Comparison of ENCODE assay signal across 8 mouse cellular contexts in the genomic region with DNA sequence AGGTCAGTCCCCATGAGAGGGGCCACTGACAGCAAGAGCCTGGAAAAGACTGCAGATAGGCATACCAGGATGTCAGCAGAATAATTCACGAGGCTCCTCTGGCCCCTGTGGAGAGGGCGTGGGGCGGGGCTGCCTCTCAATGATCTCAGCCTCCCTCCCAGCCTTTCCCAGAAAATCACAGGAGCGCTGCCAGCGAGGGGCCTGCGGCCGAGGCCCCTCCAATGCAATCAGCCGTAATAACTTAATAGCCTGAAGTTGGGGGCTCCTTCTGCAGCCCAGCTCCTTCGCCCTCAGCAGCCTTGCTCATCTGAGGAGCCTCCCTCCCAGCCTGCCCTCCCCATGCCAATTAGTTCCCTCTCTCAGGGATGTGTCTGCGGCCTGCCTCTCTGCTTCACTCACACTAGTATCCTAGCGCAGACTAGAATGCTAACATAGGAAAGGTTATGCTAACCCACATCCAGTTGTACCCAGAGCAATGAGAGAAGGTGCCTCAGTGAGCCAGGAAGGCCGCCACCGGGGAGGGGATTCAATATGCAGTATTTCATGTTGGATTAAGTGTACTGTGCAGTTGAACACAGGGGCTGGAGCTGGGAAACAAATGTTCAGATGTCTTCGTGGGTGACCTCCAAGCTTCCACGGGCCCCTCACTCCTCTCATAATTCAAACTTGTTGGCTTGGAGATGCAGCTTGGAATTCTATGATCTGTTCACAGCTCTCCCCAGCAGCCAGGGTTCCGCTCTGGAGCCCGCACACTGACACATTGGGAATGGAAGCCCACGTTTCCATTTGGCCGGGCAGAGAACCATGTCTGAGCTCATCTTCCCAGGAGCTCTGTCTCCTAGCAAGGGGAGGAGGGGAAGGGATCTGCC.
DNase-seq lines count a peak whose midpoint lies in the region; ATAC-seq and TF ChIP-seq lines count a peak whose summit lies in the region.

No protein-coding gene starts in this region.

- H3K9ac ChIP-seq in intestine, embryonic 14.5 days (ENCODE audit: low read length) = peak overlapping the region; percentile 29; the same call in 1 of the 2 replicates

- no peaks in the 10 kb centered on the region; the same call in 1 of the 2 replicates for H3K4me1 ChIP-seq in embryonic fibroblast, embryonic 13.5 days (ENCODE audit: control insufficient read depth, insufficient read depth, low read length)
- peaks cover 29% of the 10 kb centered on the region for H3K4me1 ChIP-seq in intestine, embryonic 14.5 days (replicated peaks; ENCODE audit: control insufficient read depth, insufficient read depth, low read length)

- no peak overlapping the region for H3K4me3 ChIP-seq in embryonic fibroblast, embryonic 13.5 days (ENCODE audit: insufficient read depth, low read length)
- no peak overlapping the region for H3K4me3 ChIP-seq in intestine, embryonic 14.5 days (ENCODE audit: low read depth, low read length)

- H3K27ac ChIP-seq in embryonic fibroblast, embryonic 13.5 days (ENCODE audit: insufficient read depth, low read length) = peak overlapping the region; percentile 74
- H3K27ac ChIP-seq in intestine, embryonic 14.5 days (ENCODE audit: low read depth) = peak overlapping the region; percentile 82

- no peak for TF ChIP-seq POLR2A in embryonic fibroblast, embryonic 13.5 days (IDR thresholded peaks at IDR 0.05; ENCODE audit: low read depth, low read length)

- ATAC-seq in intestine, embryonic 14.5 days (replicated peaks; ENCODE audit: low FRiP score, low TSS enrichment, low read depth) = peak; percentile 65

- peak; percentile 48 for DNase-seq in kidney, postnatal 10 days
- DNase-seq in kidney, adult 11 months = no peak
- DNase-seq in intestine, embryonic 14.5 days (ENCODE audit: low spot score) = peak; percentile 75
- DNase-seq in retina, embryonic 14.5 days (ENCODE audit: low spot score) = peak; percentile 72
- no peak for DNase-seq in right cerebral cortex, postnatal 10 days (ENCODE audit: low spot score in 2 of 2)
- DNase-seq in layer of hippocampus, adult 9-11 months = no peak
- no peak for DNase-seq in cerebellum, postnatal 14 days

- H3K27me3 ChIP-seq in intestine, embryonic 14.5 days (replicated peaks; ENCODE audit: control insufficient read depth, insufficient read depth, low read length) = no peaks in the 10 kb centered on the region

- H3K36me3 ChIP-seq in intestine, embryonic 14.5 days (ENCODE audit: control insufficient read depth, insufficient read depth, low read length) = no peaks in the 10 kb centered on the region

- no peak for TF ChIP-seq CTCF in embryonic fibroblast, embryonic 13.5 days (IDR thresholded peaks at IDR 0.05; ENCODE audit: borderline replicate concordance, insufficient read depth, low read length)

- peaks cover 11% of the 10 kb centered on the region for H3K9me3 ChIP-seq in intestine, embryonic 14.5 days (ENCODE audit: control insufficient read depth, low read length)

- peak overlapping the region; percentile 15; the same call in 1 of the 2 replicates for H3K4me2 ChIP-seq in intestine, embryonic 14.5 days (ENCODE audit: low read length)

- 26% methylated on average over 19 of the region's 19 CpGs for WGBS in intestine, embryonic 14.5 days

Comparison
In these comparisons a context has a peak if more than half of its experiments do, and no peak if none do; other contexts are left out.
1. DNase-seq: peak in kidney, postnatal 10 days (single experiment), intestine, embryonic 14.5 days (single experiment) and retina, embryonic 14.5 days (single experiment); none in kidney, adult 11 months (single experiment), right cerebral cortex, postnatal 10 days (0 of 2), layer of hippocampus, adult 9-11 months (single experiment) and cerebellum, postnatal 14 days (0 of 2).